Mouse (Mus musculus) brain, adult 2 months (tissue): ENCODE data around the gene Foxj1.

Source experiments
- DNase-seq: peaks from one replicate; pipeline ENCODE4 v3.0.0; 2011; ENCODE audit warnings: low read depth, low spot score

The Foxj1 gene

GRCm38 (mm10) chr11:116342069-116342791, 7.0 kb upstream of the Foxj1 start:
- no peak for DNase-seq

- no peak for DNase-seq
Observed at GRCm38 (mm10) chr11:116337531-116337930, 2.3 kb upstream of the Foxj1 start.

- no peak for DNase-seq
Observed at GRCm38 (mm10) chr11:116337000-116337399, 1.8 kb upstream of the Foxj1 start.

- DNase-seq: no peak
Observed at GRCm38 (mm10) chr11:116336393-116336792, 1.2 kb upstream of the Foxj1 start.

GRCm38 (mm10) chr11:116334417-116334782, 799 bp downstream of the Foxj1 start:
- DNase-seq: no peak

GRCm38 (mm10) chr11:116333526-116334416, 1.4 kb downstream of the Foxj1 start:
- DNase-seq: no peak

GRCm38 (mm10) chr11:116332983-116333270, 2.3 kb downstream of the Foxj1 start:
- DNase-seq: no peak

GRCm38 (mm10) chr11:116332232-116332982, 2.8 kb downstream of the Foxj1 start:
- peak; percentile 91 for DNase-seq

GRCm38 (mm10) chr11:116330211-116330518, 5.0 kb downstream of the Foxj1 start:
- peak; percentile 82 for DNase-seq

GRCm38 (mm10) chr11:116329314-116330210, 5.6 kb downstream of the Foxj1 start:
- no peak for DNase-seq

GRCm38 (mm10) chr11:116326963-116327603, 8.1 kb downstream of the Foxj1 start:
- no peak for DNase-seq

GRCm38 (mm10) chr11:116318719-116319659, 16.2 kb downstream of the Foxj1 start:
- peak; percentile 78 for DNase-seq

GRCm38 (mm10) chr11:116312359-116312758, 22.8 kb downstream of the Foxj1 start:
- no peak for DNase-seq

- DNase-seq: peak; percentile 72
Observed at GRCm38 (mm10) chr11:116311169-116311568, 24.0 kb downstream of the Foxj1 start.

GRCm38 (mm10) chr11:116309601-116310000, 25.6 kb downstream of the Foxj1 start:
- no peak for DNase-seq

GRCm38 (mm10) chr11:116307762-116308531, 27.3 kb downstream of the Foxj1 start:
- DNase-seq: no peak

GRCm38 (mm10) chr11:116307019-116307725, 28.0 kb downstream of the Foxj1 start, which contains the start of gene Exoc7:
Exoc7 (minus strand) TSS chr11:116307233.
- no peak for DNase-seq
